Mouse (Mus musculus): ENCODE measurements around the gene Pilrb1.
"Not testable (repeated sequence)": the region's sequence is repeated elsewhere in the genome, so short reads cannot be mapped to it uniquely, and the experiment has no call there.

GRCm38 (mm10) chr5:137835966-137836520 is 21.9 kb downstream of the Pilrb1 start, which contains the start of gene Pilra:
- TF ChIP-seq CTCF (IDR thresholded peaks at IDR 0.05; ENCODE audit: low read depth, low read length); POLR2A (IDR thresholded peaks at IDR 0.05; ENCODE audit: borderline replicate concordance, low read depth, low read length): not testable (repeated sequence)
